8 mouse cellular contexts compared by ENCODE assay signal in the genomic region with DNA sequence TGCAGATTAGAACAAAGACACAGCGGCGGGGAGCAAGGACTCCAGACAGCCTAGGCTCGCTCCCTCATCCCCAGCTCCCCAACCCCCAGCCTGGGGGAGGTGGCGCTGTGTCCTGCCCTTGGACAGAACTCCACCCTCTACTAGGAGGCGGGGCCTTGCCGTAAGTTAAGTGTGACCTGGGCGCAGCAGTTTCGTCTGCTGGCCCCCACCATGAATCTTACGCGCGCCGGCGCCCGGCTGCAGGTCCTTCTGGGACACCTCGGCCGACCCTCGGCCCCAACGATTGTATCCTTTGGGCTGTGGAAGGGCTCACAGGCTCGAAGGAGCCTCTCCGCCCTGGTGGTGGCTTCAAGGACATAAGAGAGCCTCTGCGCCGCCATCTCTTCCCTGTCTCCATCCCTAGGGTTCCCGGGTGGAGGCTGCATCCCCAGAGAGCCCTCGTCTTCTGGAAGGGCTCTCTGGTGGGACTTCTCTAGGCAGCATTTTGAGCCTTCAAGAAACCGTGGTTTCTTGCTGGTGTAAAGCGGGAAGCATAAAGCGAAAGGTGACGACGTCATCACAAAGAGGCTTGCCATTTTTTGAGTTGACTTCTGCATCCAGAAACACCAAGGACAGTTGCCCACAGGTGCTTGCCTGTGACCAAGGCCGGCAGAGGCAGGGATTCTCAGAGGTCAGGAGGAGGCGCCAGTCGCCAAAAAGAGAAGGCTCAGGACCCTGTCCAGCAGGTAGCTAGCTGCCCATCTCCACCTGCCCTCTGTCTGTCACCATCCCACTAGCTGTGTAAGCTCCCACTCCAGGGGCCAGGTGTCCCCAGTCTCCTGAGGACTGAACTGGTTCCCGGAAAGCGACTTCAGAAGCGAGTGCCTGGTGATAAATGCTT. TPM values are rescaled to one million over a fixed set of nuclear protein-coding genes. Genes with fewer than 3 reads are reported as not detected.
DNase-seq lines count a peak whose midpoint lies in the region; ATAC-seq lines count a peak whose summit lies in the region.

A gene (plus strand): TSS at position 160 of the 880 bp plus-strand sequence.

- peak within 1 kb of the TSS; percentile 79 for H3K27ac ChIP-seq in intestine, embryonic 15.5 days

- DNase-seq in adrenal gland, adult 8-10 months: peak; percentile 93
- peak; percentile 89 for DNase-seq in embryo, embryonic 9.5 days (ENCODE audit: extremely low spot score)
- peak; percentile 58 to 82 for DNase-seq in gastrocnemius, postnatal 4 days (ENCODE audit: low spot score in 2 of 2)
- DNase-seq in left cerebral cortex, postnatal 14 days (ENCODE audit: low spot score in 2 of 2): peak; percentile 68 to 72
- peak; percentile 68 for DNase-seq in right cerebral cortex, postnatal 14 days
- DNase-seq in urinary bladder, postnatal 25 days (ENCODE audit: low spot score): peak; percentile 80

- no peaks in the 10 kb centered on the region for H3K36me3 ChIP-seq in intestine, embryonic 15.5 days

- H3K9ac ChIP-seq in intestine, embryonic 15.5 days: peak within 1 kb of the TSS; percentile 78

- H3K4me3 ChIP-seq in intestine, embryonic 15.5 days (replicated peaks): peak within 1 kb of the TSS; percentile 61

- peaks cover 12% of the 10 kb centered on the region; the same call in 1 of the 2 replicates for H3K4me1 ChIP-seq in intestine, embryonic 15.5 days (replicated peaks)

- 9% methylated on average over 35 of the region's 35 CpGs for WGBS in intestine, embryonic 15.5 days

- ATAC-seq in intestine, embryonic 15.5 days: peak; percentile 95
- peak; percentile 98 for ATAC-seq in megakaryocyte-erythroid progenitor cell, adult 5-6 weeks (replicated peaks; ENCODE audit: low FRiP score, low TSS enrichment, poor library complexity, severe bottlenecking)

- no peaks in the 10 kb centered on the region for H3K9me3 ChIP-seq in intestine, embryonic 15.5 days

- peak within 1 kb of the TSS; percentile 85 for H3K4me2 ChIP-seq in intestine, embryonic 15.5 days (replicated peaks)

- H3K27me3 ChIP-seq in intestine, embryonic 15.5 days (replicated peaks): no peaks in the 10 kb centered on the region

- intact Hi-C loops in left cerebral cortex, postnatal 14 days (cut with DNase I): loop anchor here (10.0 kb wide), 2 partner anchors 106 to 146 kb away; a partner anchor contains a TSS

RNA-seq across cellular contexts. Expression of the gene that starts here (rescaled TPM):
- total RNA-seq in adrenal gland, adult 8-10 months (2022): 100 to 1,000 TPM; 169 to 329 (median 213) TPM
- 10 to 100 TPM; 31.9 to 36.5 TPM for total RNA-seq in gastrocnemius, postnatal 4 days (2021)
- polyA plus RNA-seq in intestine, embryonic 15.5 days (2015; fragmentation: Nextera tagmentation; extraction: Ambion mirVana): 80.1 and 83.7 TPM in 2 replicates
- total RNA-seq in left cerebral cortex, postnatal 14 days (2021): 10 to 100 TPM; 69.8 to 72.2 TPM
- 19.3 and 20.2 TPM in 2 replicates for total RNA-seq in megakaryocyte-erythroid progenitor cell, adult 5-6 weeks (2014; fragmentation: Nextera tagmentation)
- total RNA-seq in megakaryocyte-erythroid progenitor cell, adult 5-6 weeks (2017): 7.8 and 8.6 TPM in 2 replicates

Comparison
In these comparisons a context has a peak if more than half of its experiments do, and no peak if none do; other contexts are left out.
1. Peak in every context shown above with its lines: DNase-seq, ATAC-seq, H3K4me3 ChIP-seq and H3K27ac ChIP-seq.